Mouse (Mus musculus) liver, adult 2 months (tissue): ENCODE results near the gene Filip1l. TPM values are rescaled to one million over a fixed set of nuclear protein-coding genes. Genes with fewer than 3 reads are reported as not detected.
A peak's percentile ranks its signal among the peaks of the same experiment; 100 is the strongest.

Source experiments
- DNase-seq: peaks from one replicate; pipeline ENCODE4 v3.0.0-alpha.2; 2011; ENCODE audit warnings: low read depth, low spot score; ENCODE audit errors: extremely low read depth
- H3K27ac ChIP-seq: fragments of 200-500 bp; replicated peaks from 2 replicates; pipeline ENCODE4 v1.5.1; 2012; ENCODE audit warnings: low read depth, mild to moderate bottlenecking, control low read depth, inconsistent platforms, low read length; ENCODE audit not compliant: insufficient read depth
- H3K27me3 ChIP-seq: fragments of 200-500 bp; 2 replicates; pipeline ENCODE4 v1.6.1; 2012; ENCODE audit warnings: mild to moderate bottlenecking, moderate library complexity, low read length, inconsistent platforms; ENCODE audit not compliant: control insufficient read depth, insufficient read depth
- H3K36me3 ChIP-seq: fragments of 200-500 bp; 2 replicates; pipeline ENCODE4 v1.6.1; 2012; ENCODE audit warnings: low read length, inconsistent platforms; ENCODE audit not compliant: control insufficient read depth, insufficient read depth
- H3K4me1 ChIP-seq: fragments of 200-500 bp; 2 replicates; pipeline ENCODE4 v1.6.1; 2011; ENCODE audit warnings: low read length; ENCODE audit not compliant: control insufficient read depth, insufficient read depth
- H3K4me3 ChIP-seq: fragments of 200-500 bp; 2 replicates; pipeline ENCODE4 v1.5.1; 2011; ENCODE audit warnings: low read depth, mild to moderate bottlenecking, control low read depth, low read length, moderate library complexity; ENCODE audit not compliant: insufficient read depth
- H3K79me2 ChIP-seq: fragments of 200-500 bp; 2 replicates; pipeline ENCODE4 v1.6.1; 2012; ENCODE audit warnings: inconsistent platforms, mild to moderate bottlenecking, low read length, moderate library complexity; ENCODE audit not compliant: control insufficient read depth, insufficient read depth
- H3K9ac ChIP-seq: fragments of 200-500 bp; 2 replicates; pipeline ENCODE4 v1.6.1; 2012; ENCODE audit warnings: low read depth, mild to moderate bottlenecking, control low read depth, inconsistent platforms, low read length
- CTCF ChIP-seq: fragments of 200-500 bp; IDR thresholded peaks from 2 replicates; pipeline ENCODE4 v1.5.1; 2011; ENCODE audit warnings: low read depth, low read length, control low read depth
- POLR2A ChIP-seq: fragments of 200-500 bp; IDR thresholded peaks from 2 replicates; pipeline ENCODE4 v1.6.1; 2011; ENCODE audit warnings: low read length, control low read depth; ENCODE audit not compliant: insufficient read depth; ENCODE audit errors: extremely low read depth
- WGBS: fragments of 180-500 bp; shearing (Covaris S2); methylation state at CpG from one replicate; pipeline ENCODE4 v1.1.7; 2018; 5-methylcytosine and 5-hydroxymethylcytosine counted together
- polyA plus RNA-seq: library from polyadenylated mRNA; depleted of rRNA; stranded (reverse); fragments of >200 nt; gene quantifications from 2 replicates; pipeline ENCODE4 v1.2.3, GENCODE M21; 2012
- total RNA-seq: library from RNA; depleted of rRNA; stranded (reverse); fragments of >200 nt; gene quantifications from 2 replicates; pipeline ENCODE4 v1.2.3, GENCODE M21; 2014

Gene Filip1l
- total and polyA plus RNA-seq, 2 experiments = 0.82 to 2.9 TPM

DNA sequence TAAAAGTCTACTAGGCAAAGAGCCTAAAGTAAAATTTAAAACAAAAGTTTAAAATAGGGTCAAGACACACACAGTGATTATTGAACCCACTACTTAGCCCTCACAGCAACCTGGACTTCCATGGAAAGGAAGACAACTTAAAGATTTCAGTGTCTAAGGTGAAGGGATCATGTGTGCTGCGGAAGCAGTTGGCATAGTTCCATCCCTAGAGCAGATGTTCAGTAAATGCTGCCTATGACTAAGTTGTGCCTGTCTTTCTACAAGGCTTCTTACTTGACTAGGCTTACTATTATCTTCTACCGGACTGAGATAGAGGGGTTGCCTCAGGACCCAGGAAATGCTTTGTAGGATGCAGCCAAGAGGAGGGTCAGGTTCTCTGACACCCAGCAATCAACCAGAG is 203.4 kb downstream of the Filip1l start:
- no peak for DNase-seq
- 65% methylated on average over 2 of the region's 2 CpGs for WGBS
- Histone ChIP-seq H3K9ac (no peak overlapping the region), H3K4me1 (no peaks in the 10 kb centered on the region; the same call in 1 of the 2 replicates), H3K4me3 (no peak overlapping the region), H3K27ac (no peak overlapping the region), H3K79me2 (no peaks in the 10 kb centered on the region), H3K27me3 (no peaks in the 10 kb centered on the region), H3K36me3 (no peaks in the 10 kb centered on the region)
- no peak for TF ChIP-seq CTCF
- no peak for TF ChIP-seq POLR2A

DNA sequence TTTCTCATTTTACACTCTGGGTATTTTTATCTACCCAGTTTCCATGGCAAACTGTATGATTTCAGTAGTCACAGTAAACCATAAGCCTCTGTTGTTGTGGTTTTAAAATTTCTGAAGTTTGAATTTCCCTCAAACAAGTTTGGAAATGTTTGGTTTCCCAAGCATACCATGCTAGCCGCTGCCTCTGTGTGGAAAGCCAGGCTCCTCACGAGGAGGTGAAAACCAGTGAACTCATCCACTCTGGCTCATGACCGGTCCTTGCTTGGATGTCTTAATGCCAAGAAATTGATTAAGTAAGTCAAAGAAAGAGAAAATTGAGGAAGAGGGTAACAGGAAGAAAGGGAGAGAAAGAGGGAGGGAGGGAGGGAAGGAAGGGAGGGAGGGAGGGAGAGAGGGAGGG is 205.4 kb downstream of the Filip1l start:
- Histone ChIP-seq H3K9ac (no peak overlapping the region), H3K27ac (no peak overlapping the region), H3K4me1 (no peaks in the 10 kb centered on the region; the same call in 1 of the 2 replicates), H3K79me2 (no peaks in the 10 kb centered on the region), H3K4me3 (no peak overlapping the region), H3K36me3 (no peaks in the 10 kb centered on the region), H3K27me3 (no peaks in the 10 kb centered on the region)
- WGBS = 90% methylated on average over 3 of the region's 3 CpGs
- TF ChIP-seq POLR2A = no peak
- no peak for TF ChIP-seq CTCF
- no peak for DNase-seq

DNA sequence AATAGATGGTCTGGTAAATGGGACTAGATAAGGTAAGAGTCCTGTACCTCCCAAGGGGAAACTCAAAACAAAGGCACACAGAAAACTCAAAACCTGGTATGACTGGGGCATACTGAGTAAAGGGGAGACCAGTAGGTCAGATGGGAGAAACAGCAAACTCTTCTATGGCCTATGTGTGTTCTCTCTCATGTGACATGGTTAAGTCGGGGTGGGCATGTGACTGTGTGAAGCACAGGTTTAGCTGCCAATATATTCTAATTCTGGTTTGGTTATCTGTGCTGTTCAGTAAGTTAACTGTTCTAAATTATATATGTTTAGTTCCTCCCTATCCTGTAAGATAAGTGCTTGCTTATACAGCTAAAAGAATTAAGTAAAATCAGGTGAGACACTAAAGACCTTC is 207.3 kb downstream of the Filip1l start:
- TF ChIP-seq POLR2A = no peak
- TF ChIP-seq CTCF = no peak
- 97% methylated on average over 1 of the region's 1 CpGs for WGBS
- Histone ChIP-seq H3K4me3 (no peak overlapping the region), H3K36me3 (no peaks in the 10 kb centered on the region), H3K79me2 (no peaks in the 10 kb centered on the region), H3K4me1 (no peaks in the 10 kb centered on the region; the same call in 1 of the 2 replicates), H3K9ac (no peak overlapping the region), H3K27me3 (no peaks in the 10 kb centered on the region), H3K27ac (no peak overlapping the region)
- no peak for DNase-seq

DNA sequence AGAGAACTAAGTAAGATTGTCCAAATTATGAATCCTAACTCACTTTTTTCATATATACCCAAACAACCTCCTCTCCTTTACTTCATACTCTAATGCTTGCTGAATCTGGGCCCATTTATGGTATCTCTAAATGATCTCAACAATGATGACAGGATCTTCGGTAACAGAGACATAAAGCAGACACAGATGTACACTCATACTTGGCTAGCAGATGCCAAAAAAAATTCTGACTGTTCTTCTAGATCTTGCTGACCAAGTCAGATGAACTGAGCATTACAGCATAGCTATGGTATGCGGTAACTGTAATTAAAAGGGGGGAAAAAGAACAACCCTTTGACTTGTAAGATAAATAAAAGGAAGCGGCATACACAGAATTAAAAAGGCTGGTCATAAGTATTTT is 210.6 kb downstream of the Filip1l start:
- DNase-seq = peak; percentile 37
- no peak overlapping the region for H3K4me3 ChIP-seq
- H3K4me1 ChIP-seq = no peaks in the 10 kb centered on the region; the same call in 1 of the 2 replicates
- H3K36me3 ChIP-seq = no peaks in the 10 kb centered on the region
- H3K79me2 ChIP-seq = no peaks in the 10 kb centered on the region
- no peak overlapping the region for H3K9ac ChIP-seq
- TF ChIP-seq CTCF = no peak
- TF ChIP-seq POLR2A = no peak
- no peak overlapping the region for H3K27ac ChIP-seq
- 72% methylated on average over 3 of the region's 3 CpGs for WGBS
- no peaks in the 10 kb centered on the region for H3K27me3 ChIP-seq

DNA sequence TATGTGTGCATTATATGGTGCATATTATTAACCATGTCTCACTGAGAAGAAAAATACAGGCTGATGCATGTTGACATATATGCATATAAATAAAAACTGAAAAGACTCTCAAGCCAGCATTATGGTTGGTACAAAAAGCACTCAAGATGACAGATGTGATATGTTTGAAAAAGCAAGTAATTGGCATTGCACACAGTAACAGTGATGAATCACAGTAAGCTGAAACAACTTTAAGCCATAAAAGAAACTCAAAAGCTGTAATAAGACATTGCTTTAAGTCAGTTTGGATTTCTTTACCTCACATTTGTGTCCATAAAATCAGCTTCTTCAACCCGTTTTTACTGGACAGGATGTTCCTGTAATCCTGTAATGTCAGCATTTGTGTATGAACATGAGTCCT is 211.9 kb downstream of the Filip1l start:
- TF ChIP-seq CTCF (no peak), POLR2A (no peak)

DNA sequence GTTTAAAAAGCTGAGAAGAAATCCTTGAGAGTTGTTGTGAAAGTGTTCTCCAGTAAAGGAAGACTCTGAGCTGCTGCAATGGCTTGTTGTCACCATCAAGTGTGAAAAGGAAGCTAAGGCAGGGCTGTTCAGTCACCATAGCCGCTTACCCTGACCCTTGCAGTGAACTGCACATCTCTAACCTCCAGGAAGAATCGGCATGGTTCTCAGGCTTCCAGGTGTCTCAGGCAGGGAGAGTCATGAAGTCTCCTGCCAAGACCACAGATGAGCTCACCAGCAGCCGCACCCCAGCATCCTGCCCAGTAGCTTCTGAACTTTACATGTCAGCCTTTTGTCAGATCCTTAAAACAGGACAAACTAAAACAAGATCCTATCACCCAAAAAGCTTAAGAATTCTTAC is 213.3 kb downstream of the Filip1l start:
- Histone ChIP-seq H3K4me1 (peaks cover 2% of the 10 kb centered on the region; the same call in 1 of the 2 replicates), H3K9ac (no peak overlapping the region), H3K4me3 (no peak overlapping the region), H3K36me3 (peaks cover 6% of the 10 kb centered on the region; the same call in 1 of the 2 replicates), H3K27me3 (no peaks in the 10 kb centered on the region), H3K79me2 (no peaks in the 10 kb centered on the region), H3K27ac (no peak overlapping the region)
- TF ChIP-seq CTCF (no peak), POLR2A (no peak)
- 82% methylated on average over 3 of the region's 3 CpGs for WGBS
- no peak for DNase-seq

More for the DNA sequence above, 211.9 kb downstream of the Filip1l start:
- Histone ChIP-seq H3K4me3 (no peak overlapping the region), H3K27ac (no peak overlapping the region), H3K4me1 (peaks cover 2% of the 10 kb centered on the region; the same call in 1 of the 2 replicates), H3K36me3 (peaks cover 3% of the 10 kb centered on the region; the same call in 1 of the 2 replicates), H3K79me2 (no peaks in the 10 kb centered on the region), H3K9ac (no peak overlapping the region), H3K27me3 (no peaks in the 10 kb centered on the region)
- 58% methylated on average over 1 of the region's 1 CpGs for WGBS
- DNase-seq = no peak
